Mouse (Mus musculus) limb, embryonic 14.5 days (tissue): ENCODE results near the gene Xdh. TPM values are rescaled to one million over a fixed set of nuclear protein-coding genes. Genes with fewer than 3 reads are reported as not detected.

Source experiments
- ATAC-seq: fragments of 200-750 bp; cut with Nextera tagmentation; 2 replicates; pipeline ENCODE4 v1.8.0; 2017; ENCODE audit warnings: low read depth, moderate number of reproducible peaks, moderate TSS enrichment; ENCODE audit not compliant: low FRiP score
- DNase-seq: peaks from one replicate; pipeline ENCODE4 v3.0.0-alpha.2; 2015; ENCODE audit warnings: low spot score
- H3K27ac ChIP-seq: fragments of 300-500 bp; sonication (generic); replicated peaks from 2 replicates; pipeline ENCODE4 v1.5.1; 2014; ENCODE audit warnings: low read depth, mild to moderate bottlenecking, low read length, moderate library complexity, mixed read lengths
- H3K27me3 ChIP-seq: fragments of 300-500 bp; sonication (generic); 2 replicates; pipeline ENCODE4 v1.6.1; 2014; ENCODE audit warnings: low read length, mixed read lengths; ENCODE audit not compliant: control insufficient read depth, insufficient read depth
- H3K36me3 ChIP-seq: fragments of 300-500 bp; sonication (generic); 2 replicates; pipeline ENCODE4 v1.6.1; 2014; ENCODE audit warnings: mild to moderate bottlenecking, low read length, moderate library complexity, mixed read lengths; ENCODE audit not compliant: control insufficient read depth, insufficient read depth
- H3K4me1 ChIP-seq: fragments of 300-500 bp; sonication (generic); 2 replicates; pipeline ENCODE4 v1.6.1; 2014; ENCODE audit warnings: antibody characterized with exemption, low read length, mixed read lengths; ENCODE audit not compliant: control insufficient read depth, insufficient read depth
- H3K4me2 ChIP-seq: fragments of 300-500 bp; sonication (generic); replicated peaks from 2 replicates; pipeline ENCODE4 v1.6.1; 2014; ENCODE audit warnings: low read depth, mild to moderate bottlenecking, low read length, moderate library complexity; ENCODE audit not compliant: severe bottlenecking
- H3K4me3 ChIP-seq: fragments of 300-500 bp; sonication (generic); replicated peaks from 2 replicates; pipeline ENCODE4 v1.5.1; 2014; ENCODE audit warnings: low read length
- H3K9ac ChIP-seq: fragments of 300-500 bp; sonication (generic); 2 replicates; pipeline ENCODE4 v1.6.1; 2014; ENCODE audit warnings: mild to moderate bottlenecking, low read depth, low read length, moderate library complexity; ENCODE audit not compliant: severe bottlenecking
- H3K9me3 ChIP-seq: fragments of 300-500 bp; sonication (generic); 2 replicates; pipeline ENCODE4 v1.6.1; 2016; ENCODE audit warnings: low read length; ENCODE audit not compliant: control insufficient read depth
- POLR2A ChIP-seq: fragments of 200-500 bp; IDR thresholded peaks from 2 replicates; pipeline ENCODE4 v1.8.0; 2012; ENCODE audit warnings: inconsistent platforms, mild to moderate bottlenecking, moderate library complexity, borderline replicate concordance; ENCODE audit not compliant: insufficient read depth, insufficient read length; ENCODE audit errors: extremely low read depth
- WGBS: fragments of 180-500 bp; shearing (Covaris S2); extraction: QIAGEN DNeasy Blood & Tissue Kit; methylation state at CpG from one replicate; pipeline ENCODE4 v1.1.7; 2014; 5-methylcytosine and 5-hydroxymethylcytosine counted together
- polyA plus RNA-seq, 2 experiments: library from polyadenylated mRNA; depleted of rRNA in 1 of 2; stranded (reverse) in 1 of 2; unstranded in 1 of 2; fragments of >200 nt; fragmentation: Nextera tagmentation in 1 of 2; extraction: Ambion mirVana in 1 of 2; gene quantifications; 2 replicates each; pipeline versions ENCODE4 v1.2.1 to v1.2.3; 2012 to 2014

Xdh gene
- polyA plus RNA-seq, 2 experiments: 0.72 to 1.1 TPM

DNA sequence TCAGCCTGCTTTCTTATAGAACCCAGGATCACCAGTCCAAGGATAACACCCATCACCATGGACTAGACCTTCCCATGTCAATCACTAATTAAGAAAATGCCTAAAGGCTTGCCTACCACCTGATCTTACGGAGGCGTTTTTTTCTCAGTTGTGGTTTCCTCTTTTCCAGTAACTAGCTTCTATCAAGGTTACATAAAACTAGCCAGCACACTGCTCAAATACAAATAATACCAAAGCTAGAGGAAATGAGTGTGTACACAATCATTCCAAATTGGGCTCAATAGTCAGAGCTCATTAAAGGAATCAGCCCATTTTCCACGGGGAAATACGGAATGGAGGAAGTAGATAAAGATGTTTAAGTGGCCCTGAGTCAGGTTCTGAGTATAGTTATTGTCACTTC, 74.7 kb downstream of the Xdh start:
- Histone ChIP-seq H3K4me1 (no peaks in the 10 kb centered on the region), H3K9me3 (no peaks in the 10 kb centered on the region), H3K27me3 (no peaks in the 10 kb centered on the region), H3K36me3 (no peaks in the 10 kb centered on the region), H3K27ac (no peak overlapping the region), H3K4me2 (no peak overlapping the region), H3K4me3 (no peak overlapping the region), H3K9ac (no peak overlapping the region)
- TF ChIP-seq POLR2A: no peak
- WGBS: 83% methylated on average over 4 of the region's 4 CpGs
- ATAC-seq: no peak
- no peak for DNase-seq

DNA sequence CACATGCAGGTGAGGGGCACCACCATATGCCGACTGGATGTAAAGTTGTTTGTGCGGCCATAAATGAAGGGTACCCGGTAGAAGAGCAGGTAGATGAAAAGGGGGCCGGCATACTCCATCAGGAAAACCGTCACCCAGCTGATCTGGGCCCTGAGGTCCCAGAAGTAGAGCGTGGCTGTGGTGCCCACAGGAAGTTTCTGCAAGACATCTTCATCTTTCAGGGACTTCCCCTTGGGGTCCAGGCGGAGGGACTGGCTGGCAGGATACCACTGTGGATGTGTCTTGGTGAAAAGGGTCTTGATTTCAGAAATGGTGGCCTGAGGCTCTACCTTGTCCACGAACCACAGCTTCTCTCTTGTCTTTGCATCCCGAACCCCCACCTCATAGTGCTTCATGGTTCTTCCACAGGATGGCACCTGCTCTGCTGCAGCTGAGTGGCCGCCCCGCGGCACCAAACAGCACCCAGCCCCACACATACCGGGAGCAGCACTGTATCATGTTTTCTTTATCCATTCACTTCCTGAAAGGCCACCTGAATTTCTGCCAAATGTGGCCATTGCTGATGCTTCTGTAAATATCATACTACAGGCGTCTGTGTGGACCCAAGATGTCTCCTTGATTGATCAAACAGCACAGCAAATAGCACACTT, 78.9 kb downstream of the Xdh start:
- Histone ChIP-seq H3K9ac (no peak overlapping the region), H3K27me3 (no peaks in the 10 kb centered on the region), H3K27ac (no peak overlapping the region), H3K4me1 (no peaks in the 10 kb centered on the region), H3K36me3 (no peaks in the 10 kb centered on the region), H3K9me3 (no peaks in the 10 kb centered on the region), H3K4me2 (no peak overlapping the region), H3K4me3 (no peak overlapping the region)
- 86% methylated on average over 14 of the region's 14 CpGs for WGBS
- ATAC-seq: no peak
- TF ChIP-seq POLR2A: no peak
- DNase-seq: no peak

DNA sequence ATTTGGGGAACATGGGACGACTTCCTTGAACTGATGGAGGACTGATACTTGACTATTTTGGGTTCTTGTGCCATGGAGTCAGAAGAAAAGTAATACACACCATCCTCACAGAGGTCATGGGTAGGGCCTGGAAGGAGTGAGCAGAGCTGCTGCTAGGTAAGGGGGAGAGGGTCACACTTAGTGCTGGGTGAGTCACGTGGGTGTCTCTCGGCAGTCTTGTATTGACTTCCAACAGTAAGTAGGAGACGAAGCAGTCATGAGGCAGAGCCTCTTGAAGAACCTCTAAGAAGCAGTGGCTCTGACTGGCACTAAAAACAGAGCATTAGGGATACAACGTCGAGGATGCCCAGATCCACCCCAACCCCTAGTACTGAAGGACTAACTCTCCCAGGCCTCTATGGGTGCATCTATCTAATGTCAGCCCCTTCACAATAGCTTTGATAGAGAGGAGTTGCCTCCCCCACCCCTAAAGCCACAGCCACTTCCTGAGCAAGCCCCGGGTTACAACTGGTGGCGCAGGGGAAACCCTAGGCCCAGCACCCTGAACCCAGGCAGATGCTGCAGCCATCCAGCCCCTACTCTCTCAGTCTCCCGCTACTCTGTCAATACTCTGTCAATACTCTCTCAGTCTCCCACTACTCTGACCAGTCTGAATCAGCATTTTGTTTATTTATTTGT, 80.8 kb downstream of the Xdh start:
- H3K4me2 ChIP-seq: no peak overlapping the region
- H3K9ac ChIP-seq: no peak overlapping the region
- no peaks in the 10 kb centered on the region for H3K36me3 ChIP-seq
- DNase-seq: no peak
- H3K9me3 ChIP-seq: no peaks in the 10 kb centered on the region
- no peak for TF ChIP-seq POLR2A
- H3K27ac ChIP-seq: no peak overlapping the region
- no peak for ATAC-seq
- 83% methylated on average over 9 of the region's 9 CpGs for WGBS
- H3K4me3 ChIP-seq: no peak overlapping the region
- H3K27me3 ChIP-seq: no peaks in the 10 kb centered on the region
- H3K4me1 ChIP-seq: no peaks in the 10 kb centered on the region

DNA sequence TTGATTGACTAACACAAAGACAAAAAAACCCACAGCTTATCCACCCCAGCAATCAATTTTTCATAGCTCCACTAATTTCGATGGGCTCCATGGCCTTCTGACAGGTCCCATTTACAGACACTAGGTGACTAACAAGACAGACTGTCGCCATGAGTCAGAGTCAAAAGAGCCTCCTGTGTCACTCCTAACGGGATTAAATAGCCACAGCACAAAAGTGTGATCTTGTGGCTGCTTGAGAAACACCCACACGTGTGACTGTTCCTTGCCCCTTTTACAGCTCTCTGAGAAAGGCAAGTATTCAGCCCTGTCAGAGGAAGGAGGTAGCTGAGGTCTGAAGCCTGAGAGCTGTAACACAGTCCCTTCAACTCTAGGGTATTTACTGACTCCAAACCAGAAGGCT, 96.3 kb downstream of the Xdh start:
- H3K27ac ChIP-seq: no peak overlapping the region
- no peaks in the 10 kb centered on the region for H3K36me3 ChIP-seq
- DNase-seq (no peak), ATAC-seq (no peak)
- H3K4me3 ChIP-seq: no peak overlapping the region
- H3K9me3 ChIP-seq: no peaks in the 10 kb centered on the region
- H3K9ac ChIP-seq: no peak overlapping the region
- no peak for TF ChIP-seq POLR2A
- no peak overlapping the region for H3K4me2 ChIP-seq
- H3K27me3 ChIP-seq: no peaks in the 10 kb centered on the region
- WGBS: 69% methylated on average over 4 of the region's 4 CpGs
- H3K4me1 ChIP-seq: no peaks in the 10 kb centered on the region

DNA sequence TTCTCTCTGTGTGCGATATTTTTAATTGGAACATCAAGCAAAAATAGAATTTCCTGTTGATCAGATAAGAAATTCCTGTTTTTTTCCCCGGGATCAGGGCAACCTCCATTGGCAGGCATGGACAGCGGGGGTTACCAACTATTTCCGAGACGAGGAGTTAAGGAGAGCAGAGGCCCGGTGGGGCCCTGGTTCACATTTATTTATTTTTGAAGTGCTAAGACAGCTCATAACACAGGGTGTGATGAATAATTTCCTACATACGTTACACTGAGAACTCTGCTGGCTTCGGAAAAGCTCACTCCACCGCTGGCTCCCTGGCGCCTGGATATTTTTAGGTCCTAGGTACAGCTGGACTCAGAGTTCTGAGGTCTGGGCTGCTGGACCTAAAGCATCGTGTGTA, 97.0 kb downstream of the Xdh start:
- Histone ChIP-seq H3K4me3 (no peak overlapping the region), H3K4me1 (no peaks in the 10 kb centered on the region), H3K4me2 (no peak overlapping the region), H3K9me3 (no peaks in the 10 kb centered on the region), H3K27me3 (no peaks in the 10 kb centered on the region), H3K27ac (no peak overlapping the region), H3K36me3 (no peaks in the 10 kb centered on the region), H3K9ac (no peak overlapping the region)
- TF ChIP-seq POLR2A: no peak
- DNase-seq (no peak), ATAC-seq (no peak)
- WGBS: 73% methylated on average over 11 of the region's 11 CpGs
